Mouse (Mus musculus) yolk sac, embryonic 10.5 days (tissue): Measurements from ENCODE around the gene Cd8a.
"Not testable (repeated sequence)": the region's sequence is repeated elsewhere in the genome, so short reads cannot be mapped to it uniquely, and the experiment has no call there.

Experiments used
- DNase-seq: peaks from one replicate; pipeline ENCODE4 v3.0.0-alpha.2; 2017; ENCODE audit warnings: low spot score

The Cd8a gene

DNA sequence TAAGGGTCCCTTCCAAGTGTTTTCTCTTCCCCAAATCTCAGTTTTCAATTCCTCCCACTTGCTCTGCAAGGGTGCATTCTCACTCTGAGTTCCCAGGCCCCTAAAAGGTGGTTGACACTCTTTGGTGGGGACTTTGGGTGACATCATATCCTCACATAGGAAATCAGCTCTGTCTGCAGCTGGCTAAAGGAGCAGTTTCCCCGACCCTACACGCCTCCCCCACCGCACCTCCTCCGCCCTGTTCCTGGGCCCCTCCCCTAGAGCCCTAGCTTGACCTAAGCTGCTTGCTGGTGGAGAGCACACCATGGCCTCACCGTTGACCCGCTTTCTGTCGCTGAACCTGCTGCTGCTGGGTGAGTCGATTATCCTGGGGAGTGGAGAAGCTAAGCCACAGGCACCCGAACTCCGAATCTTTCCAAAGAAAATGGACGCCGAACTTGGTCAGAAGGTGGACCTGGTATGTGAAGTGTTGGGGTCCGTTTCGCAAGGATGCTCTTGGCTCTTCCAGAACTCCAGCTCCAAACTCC lies at the start of gene Cd8a:
Gene Cd8a (plus strand): TSS at position 179 of the 527 bp plus-strand sequence.
- no peak for DNase-seq

DNA sequence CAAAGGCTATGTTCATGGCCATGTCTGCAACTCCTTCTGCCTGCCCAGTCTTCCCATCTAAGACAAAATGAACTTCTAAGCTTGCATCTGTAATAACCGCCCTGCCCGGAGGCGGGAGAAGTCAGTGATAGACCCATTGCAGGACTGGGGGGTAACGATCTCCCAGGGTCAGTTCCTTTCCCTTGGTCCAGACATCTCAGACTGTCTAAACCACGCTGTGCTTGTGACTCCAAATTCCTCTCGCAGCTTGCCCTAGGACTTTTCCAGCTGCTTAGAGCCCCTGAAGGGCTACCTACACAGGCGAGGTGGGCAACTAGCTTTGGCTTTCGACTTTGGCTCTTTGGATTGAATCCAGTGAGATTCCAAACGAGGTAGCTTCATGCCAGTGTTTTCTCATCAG lies 48.4 kb upstream of the Cd8a start:
- no peak for DNase-seq

DNA sequence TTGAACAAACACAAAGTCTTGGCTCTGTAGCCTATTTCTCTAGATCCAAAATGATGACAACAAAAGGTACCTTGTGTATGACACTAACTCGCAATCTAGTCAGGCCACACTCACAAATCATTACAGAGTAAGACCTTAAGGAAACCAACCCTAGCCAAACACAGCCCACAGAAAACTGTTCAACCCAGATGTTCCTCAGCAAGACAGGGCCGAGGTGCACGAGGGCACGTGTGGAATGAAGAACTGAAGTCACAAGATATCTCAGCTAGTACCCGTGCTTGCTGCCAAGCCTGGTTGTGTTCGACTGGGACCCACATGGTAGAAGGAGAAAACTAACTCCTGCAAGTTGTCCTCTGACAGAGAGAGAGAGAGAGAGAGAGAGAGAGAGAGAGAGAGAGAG lies 43.3 kb upstream of the Cd8a start:
- DNase-seq, result no peak

DNA sequence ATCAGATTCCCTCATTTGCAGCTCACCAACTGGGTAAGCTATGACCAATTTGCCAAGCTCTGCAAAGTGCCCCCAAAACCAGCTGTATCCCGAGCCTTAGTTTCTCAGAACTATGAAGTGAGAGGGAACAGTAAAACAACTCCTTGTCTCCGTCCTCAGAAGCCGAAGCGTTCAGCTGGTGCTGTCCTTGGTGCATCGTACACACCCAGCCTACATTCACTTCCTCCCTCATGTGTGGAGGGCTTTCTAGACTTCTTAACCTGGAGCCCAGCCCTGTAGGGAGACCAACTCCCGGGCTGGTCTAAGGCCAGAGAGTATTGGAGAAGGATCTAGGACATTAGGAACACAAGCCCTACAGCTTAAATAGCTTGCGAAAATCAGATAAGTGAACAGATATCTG lies 42.7 kb upstream of the Cd8a start:
- DNase-seq, result no peak

DNA sequence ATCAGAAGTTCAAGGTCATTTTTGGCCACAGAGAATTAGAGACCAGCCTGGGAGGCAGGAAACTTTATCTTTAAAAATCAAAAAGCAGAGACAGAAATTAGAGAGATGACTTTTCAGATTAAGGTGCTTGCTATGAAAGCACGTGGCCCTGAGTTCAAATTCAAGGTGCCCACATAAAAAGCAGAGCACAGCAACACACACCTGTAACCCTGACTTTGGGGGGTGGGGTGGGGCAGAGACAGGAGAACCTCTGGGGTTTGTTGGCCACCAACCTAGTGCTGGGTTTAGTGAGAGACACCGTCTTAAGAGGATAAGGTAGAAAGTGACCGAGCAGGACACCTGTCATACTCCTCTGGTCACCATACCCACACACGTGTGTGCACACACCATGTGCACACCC lies 41.7 kb upstream of the Cd8a start:
- DNase-seq, result not testable (repeated sequence)

DNA sequence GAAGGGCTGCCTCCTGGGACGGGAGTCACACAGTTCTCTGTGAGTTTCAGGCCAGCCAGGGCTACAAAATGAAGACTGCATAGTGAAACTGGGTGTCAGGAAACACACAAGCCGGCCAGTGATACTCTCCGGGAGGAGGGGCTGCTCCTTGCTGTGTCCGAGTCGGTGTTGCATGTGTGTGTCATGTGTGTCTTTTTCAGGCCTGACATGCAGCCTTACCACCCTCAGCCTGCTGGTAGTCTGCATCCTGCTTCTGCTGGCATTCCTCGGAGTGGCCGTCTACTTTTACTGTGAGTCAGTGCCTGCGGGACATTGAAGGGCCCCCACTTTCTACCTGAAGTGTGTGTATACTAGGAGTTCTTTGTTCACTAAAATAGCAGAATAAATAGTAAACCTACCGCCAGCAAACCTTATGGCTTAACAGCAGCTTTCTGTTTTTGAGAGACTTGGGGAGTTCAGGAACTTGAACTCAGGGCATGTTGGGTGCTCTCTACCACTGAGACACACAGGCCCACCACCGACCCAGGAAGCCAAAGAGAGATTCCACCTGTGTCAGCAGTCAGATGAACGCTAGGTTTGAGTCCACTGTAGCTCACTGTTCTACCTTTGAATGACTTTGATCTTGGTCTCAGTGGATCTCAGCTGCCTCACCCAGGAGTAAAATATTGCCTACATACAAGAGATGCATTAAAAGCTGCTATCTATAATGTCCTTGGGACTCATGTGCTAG lies 40.8 kb upstream of the Cd8a start:
- no peak for DNase-seq

DNA sequence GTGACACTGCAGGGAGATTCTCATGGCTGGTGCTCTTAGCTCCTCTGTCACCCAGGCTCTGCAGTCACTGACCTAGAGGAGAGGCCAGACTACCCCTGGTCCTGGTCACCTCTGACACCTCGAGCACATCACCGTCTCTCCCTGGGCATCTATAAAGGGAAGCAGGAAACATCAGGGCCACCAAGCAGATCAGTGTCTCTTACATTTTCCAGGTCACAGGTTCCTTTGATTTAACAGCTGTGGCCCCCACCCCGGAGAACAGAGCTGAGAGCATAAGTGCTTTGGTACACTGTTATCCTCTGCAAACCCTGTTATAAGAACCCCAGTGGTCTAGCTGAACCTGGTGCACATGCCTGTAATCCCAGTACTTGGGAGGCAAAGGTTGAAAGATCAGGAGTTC lies 40.2 kb upstream of the Cd8a start:
- DNase-seq, result no peak

DNA sequence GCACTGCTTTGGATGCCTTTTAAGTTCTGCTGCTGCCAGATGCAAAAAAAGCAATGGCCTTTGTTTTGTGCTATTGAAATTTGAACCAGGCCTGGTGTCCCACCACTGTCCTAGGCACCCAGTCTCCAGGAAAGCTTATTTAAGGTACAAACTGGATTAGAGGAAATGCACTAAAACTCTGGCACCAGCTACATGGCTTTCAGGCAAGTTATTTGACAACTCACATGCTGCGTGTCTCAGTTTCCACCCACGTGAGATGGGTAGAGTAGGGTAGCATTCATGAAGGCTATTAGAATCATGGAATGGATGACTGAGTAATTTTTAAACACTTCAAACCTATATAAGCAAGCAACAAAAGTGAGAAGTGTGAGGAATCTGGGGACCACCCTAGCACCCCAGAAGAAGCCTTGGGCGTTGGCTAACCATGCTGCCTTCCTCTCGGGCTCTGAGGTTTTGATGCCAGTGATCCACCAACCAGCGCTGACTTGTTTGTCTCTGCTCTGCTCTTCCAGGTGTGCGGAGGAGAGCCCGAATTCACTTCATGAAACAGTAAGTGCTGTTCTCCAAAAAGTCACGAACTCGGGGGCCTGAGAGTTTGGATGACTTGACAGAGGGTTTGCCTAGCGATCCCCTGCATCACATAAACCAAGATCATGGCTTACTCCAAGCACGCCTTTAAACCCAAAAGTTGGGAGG lies 39.5 kb upstream of the Cd8a start:
- no peak for DNase-seq

DNA sequence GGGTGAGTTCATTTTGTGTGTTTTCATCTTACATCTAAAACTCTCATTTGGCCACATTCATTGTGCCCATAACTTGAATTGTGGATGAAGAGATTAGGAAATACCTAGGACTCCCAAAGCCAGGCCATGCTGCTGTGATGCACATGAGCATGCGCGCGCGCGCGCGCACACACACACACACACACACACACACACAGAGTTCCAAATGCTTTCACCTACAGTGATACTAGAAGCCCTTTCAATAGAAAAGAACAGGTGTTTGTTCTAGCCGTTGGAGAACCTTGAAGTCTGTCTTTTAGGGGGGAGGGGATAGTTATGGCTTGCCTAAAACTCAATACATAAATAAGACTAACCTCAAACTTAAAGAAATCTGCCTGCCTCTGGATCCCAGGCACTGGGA lies 35.6 kb upstream of the Cd8a start:
- no peak for DNase-seq

DNA sequence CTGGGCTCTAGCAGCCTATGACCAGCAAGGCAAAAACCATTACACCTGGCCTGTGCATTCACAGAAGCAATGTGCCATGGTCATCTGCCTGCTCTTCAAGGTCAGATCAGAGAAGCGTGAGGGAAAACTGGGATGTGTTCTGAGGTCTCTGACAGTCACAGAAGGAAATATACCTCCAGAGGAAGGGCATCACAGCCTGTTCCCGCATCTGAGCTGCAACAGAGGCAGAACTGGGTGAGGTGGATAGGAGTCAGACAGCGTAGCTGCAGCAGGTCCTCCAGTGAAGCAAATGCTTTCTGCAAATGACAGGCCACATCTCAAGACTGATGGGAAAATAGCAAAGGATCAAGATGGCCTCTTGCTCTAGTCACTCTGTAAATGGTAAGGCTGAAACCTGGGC lies 34.3 kb upstream of the Cd8a start:
- no peak for DNase-seq

DNA sequence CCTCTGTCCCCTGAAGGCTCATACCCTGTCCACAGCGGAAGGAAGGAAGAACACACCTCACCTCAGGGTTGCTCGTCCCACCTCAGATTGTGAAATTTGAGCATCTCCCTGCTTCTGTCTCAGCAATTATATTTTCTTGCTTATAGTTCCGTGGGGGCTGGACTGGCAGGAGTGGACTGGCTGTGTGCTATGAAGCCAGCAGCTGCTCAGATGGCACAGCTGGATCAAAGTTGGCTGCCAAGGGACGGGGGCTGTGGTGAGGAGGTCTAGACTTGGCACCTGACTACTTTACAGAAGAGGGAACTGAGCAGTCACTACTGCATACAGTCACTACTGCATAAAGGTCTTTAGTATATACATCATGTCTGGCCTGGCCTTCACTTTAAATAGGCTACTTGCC lies 33.9 kb upstream of the Cd8a start:
- no peak for DNase-seq

DNA sequence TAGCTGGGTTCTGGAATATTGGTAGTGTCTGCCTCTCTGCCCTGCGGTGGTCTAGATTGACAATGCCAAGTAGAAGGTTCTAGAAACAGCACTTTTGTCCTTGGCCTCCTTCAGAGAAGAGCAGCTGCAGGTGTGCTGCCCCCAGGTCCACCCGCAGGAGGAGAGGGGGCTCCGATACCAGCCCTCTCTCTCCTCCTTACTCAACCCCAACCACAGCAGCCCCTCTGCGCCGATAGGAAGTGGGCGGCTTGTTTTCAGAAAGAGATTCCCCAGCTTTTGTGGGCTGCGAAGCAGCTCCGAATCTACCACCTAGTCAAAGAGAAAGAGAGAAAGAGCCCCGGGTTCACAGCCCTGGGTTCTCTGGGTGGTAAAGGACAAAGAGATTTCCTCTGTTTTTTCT lies 32.0 kb upstream of the Cd8a start:
- DNase-seq, result no peak

DNA sequence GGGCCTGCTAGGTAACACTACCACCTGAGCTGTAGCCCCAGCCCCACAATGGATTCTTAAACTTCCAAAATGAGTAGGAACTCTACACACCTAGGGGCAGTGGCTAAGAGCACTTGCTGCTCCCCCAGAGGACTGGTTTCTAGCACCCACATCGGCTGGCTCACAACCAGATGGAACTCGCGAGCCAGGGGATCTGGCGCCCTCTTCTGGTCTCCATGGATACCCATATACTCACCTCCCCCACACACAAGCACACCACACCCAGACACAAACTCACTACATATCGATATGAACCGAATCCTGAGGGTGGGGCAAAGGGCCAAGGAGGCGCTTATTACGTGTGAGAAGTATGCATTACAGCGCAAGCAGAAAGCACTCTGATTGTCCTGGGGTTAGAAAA lies 25.2 kb upstream of the Cd8a start:
- no peak for DNase-seq

DNA sequence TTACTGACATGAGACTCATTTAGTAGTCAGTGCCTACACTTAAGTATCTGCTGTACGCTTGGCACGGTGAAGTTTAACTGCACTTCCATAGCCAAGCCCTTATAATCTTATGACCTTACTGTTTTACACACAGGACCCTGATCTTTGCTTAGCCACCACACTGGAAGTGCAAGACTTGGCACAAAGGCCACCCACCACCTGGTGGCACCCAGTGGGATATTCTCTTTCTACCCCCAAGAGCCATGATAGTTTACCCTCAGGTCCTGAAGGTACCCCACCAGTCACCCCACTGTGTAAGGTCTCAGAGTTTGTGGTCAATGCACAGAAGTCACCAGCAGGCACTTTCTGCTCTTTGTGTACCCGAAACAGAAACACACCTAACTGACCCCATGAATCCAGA lies 22.0 kb upstream of the Cd8a start:
- no peak for DNase-seq

DNA sequence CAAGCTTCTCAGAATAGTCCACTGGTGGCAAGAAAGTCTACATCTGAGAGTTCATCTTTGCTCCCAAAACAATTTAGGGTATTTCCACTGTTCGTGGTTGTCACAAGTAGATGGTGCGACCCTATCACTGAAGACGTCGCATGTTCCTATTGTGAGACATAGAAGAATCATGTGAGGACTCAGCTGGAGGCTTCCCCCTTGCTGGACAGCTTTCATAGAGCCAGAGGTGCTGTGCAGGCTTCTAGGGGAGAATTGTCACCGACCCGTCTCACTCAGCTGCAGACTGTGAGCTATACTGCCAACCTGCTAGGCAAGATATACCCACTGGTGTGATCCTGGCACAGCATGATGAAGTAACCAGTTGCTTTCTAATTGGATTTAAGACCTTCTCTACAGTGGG lies 21.0 kb upstream of the Cd8a start:
- DNase-seq, result no peak

DNA sequence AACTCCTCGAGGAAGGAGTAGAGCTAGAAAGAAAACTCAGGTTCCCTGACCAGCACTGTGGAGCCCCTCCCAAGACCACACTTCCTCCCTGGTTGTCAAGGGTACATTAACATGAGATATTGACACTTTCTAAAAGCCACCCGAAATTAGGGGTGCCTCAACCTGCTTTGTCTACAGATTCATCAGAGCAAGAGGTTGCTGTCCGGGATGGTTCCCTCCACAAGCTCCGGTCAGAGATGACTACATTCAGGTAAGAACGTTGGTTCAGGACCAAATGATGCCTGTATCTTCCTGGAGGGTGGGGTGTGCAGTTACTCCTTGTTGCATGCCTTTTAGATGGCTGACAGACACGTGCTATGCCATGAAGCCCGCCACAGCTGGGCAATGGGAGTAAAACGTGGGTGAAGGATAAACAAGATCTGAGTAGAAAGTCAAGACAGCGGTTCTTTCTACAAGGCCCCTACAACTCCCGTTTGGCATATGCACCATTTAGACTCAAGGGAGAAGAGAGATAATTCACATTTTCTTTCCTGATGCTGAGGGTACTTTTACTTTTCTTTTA lies 20.3 kb upstream of the Cd8a start:
- no peak for DNase-seq

DNA sequence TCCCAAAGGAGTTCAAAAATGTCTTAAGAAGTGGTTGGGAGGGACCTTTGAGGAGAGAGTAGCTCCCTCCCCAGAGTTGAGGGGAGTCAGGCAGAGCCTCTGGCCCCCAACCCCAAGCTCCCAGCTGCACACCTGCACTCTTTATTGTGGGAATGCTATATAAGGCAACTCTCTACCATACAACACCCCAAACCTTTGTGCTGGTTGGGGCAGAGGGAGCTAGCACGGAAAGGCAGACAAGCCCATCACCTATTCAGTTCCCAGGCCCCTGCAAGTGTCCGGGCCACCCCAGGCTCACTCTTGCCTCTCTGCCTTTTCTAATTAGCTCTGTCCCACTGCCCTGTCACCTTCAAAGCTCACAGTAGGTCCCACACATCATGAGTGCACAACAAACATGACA lies 19.5 kb upstream of the Cd8a start:
- no peak for DNase-seq

DNA sequence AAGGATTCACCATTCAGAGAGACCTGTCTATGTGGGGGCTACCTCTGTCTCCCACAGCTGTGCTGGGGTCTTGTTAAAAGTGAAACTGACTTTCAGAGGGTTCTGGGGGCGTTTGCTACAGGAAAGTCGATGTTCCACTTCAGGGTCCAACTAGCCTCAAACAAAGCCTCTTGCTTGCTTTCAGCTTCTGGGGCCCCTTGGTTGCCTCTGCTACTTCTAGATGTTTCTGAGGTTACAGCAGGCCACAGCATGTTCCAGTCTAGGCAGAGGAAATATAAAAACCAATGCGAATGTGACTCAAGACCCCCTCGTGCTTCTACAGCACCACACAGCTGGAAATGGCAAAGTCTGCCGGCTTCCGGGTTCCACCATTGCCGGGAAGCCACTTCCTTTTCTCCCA lies 15.7 kb upstream of the Cd8a start:
- no peak for DNase-seq

DNA sequence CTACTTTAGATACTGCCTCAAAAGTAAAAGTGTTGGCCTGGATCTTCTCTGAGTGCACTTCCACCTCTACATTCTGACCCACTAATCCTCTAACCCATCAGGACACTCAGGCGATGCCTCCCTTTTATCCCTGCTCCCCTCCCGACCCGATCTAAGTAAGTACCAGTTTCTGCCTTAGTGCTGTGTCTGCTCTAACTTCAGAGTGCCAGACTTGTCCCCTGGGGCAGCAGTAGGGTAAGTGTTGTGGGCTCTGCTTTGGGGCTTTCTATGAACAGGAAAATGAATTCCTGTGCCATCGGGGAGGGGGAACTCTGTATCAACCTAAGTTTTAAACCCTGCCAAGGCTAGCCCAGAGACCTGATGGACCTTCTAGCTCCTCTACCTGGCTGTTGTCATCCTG lies 13.0 kb upstream of the Cd8a start:
- DNase-seq, result no peak

DNA sequence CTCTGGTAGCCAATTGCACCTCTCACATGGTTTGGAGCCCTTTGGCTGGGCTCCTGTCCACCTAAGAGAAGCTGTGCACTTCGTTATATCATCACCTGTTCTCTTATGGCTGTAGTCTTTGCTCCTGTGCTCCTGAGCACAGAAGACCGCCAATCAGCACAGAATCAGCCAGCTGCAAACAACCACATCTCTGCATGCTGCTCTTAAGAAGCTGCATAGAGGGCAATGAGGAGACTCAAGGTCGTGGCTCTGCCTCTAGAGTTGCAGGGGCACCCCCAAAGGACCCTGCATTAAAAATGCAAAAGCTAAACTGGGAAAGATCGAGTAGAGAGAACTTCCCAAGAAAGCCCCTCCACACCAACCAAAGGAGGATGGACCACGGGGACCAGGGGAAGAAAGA lies 12.5 kb upstream of the Cd8a start:
- DNase-seq, result no peak

DNA sequence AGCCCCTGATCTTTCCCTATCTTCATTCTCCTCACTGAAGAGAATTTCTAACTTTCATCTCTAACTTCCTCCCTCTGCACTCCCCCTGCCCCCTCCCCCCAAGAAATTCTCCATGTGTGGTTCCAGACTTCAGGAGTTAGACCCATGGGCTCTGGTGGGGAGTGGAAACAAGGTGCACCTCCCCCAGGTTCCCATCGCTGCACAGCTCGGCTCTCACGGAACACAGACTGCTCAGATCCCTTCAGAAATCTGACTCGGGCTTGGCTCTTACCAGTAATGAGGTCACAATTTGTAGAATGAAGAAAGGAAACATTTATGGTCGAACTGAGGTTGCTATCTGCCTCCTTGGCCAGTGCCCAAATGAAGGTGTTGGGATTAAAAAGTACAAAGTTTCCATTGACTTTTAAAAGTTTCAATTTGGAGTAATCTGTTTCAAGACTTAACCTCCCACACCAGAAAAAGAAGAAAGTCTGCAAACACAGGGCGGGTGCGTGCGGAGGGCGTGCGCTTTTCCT lies 12.0 kb upstream of the Cd8a start:
- DNase-seq, result no peak

DNA sequence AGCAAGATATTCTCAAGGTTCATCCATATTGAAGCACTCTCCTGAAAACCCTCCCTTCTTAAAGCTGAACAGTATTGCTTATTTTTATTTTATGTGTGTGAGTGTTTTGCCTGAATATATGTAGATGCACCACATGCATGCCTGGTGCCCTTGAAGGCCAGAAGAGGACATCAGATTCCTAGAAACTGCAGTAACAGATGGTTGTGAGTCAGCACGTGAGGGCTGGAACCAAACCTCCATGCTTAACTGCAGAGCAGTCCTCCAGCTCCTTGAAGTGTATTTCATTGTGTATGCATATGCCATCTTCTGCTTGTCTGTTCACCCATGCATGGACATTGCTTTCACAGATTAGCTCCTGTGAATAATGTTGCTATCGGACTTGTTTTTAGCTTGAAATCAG lies 9.2 kb upstream of the Cd8a start:
- no peak for DNase-seq

DNA sequence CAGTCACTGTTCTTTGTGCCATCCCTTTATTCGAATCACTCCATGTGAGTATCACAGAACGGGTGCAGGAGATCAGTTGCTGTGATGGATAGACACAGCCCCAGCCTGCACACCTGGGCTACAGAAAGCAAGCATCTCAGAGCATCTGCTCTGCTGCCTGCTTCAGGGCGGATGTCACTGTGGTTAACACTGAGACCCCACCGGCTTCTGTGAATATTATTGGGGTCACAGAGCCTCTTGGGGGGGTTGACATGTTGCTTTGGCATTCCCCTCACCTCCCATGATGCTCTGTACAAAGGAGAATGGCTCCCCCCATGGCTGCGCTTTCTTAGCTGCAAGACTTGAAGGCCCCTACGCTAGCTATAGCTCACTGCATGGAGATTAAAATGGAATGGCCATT lies 3.8 kb upstream of the Cd8a start:
- DNase-seq, result no peak
